Mouse (Mus musculus) embryonic fibroblast, embryonic 13.5 days (primary cell): Measurements from ENCODE around the gene Cldn4.

Experiments used
- CTCF ChIP-seq: IDR thresholded peaks from 2 replicates; pipeline ENCODE4 v1.5.1; 2011; ENCODE audit warnings: mild to moderate bottlenecking, control low read depth, low read length, moderate library complexity, borderline replicate concordance; ENCODE audit not compliant: insufficient read depth
- POLR2A ChIP-seq: IDR thresholded peaks from 2 replicates; pipeline ENCODE4 v1.6.1; 2011; ENCODE audit warnings: low read depth, mild to moderate bottlenecking, control low read depth, low read length, moderate library complexity

DNA sequence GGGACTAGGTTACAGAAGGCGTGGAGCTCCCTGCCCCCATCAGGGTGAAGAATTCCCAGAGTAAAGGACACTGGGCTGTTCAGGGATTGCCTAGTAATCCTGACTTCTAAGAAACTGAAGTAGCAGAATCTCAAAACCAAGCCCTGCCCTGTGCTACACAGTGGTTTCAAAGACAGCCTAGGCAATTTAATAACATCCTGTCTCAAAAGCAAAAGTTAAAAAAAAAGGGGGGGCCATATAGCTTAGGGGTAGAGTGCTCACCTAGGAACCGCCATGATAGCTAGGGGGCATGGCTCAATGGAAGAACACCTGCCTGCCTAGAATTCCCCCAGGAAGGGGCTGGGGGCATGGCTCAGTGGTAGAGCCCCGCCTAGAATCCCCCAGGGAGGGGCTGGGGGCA, 7.7 kb downstream of the Cldn4 start:
- TF ChIP-seq POLR2A (no peak), CTCF (no peak)
